Mouse (Mus musculus) testis, postnatal 10 days (tissue): Measurements from ENCODE around the gene Ppard.

Experiments
- DNase-seq: peaks from one replicate; pipeline ENCODE4 v3.0.0; 2021; ENCODE audit warnings: low spot score

The Ppard gene

GRCm38 (mm10) chr17:28256651-28257328 is 24.3 kb downstream of the Ppard start:
- no peak for DNase-seq

- no peak for DNase-seq
Measured at GRCm38 (mm10) chr17:28258325-28258724, 25.8 kb downstream of the Ppard start.

GRCm38 (mm10) chr17:28259890-28260542 is 27.5 kb downstream of the Ppard start:
- no peak for DNase-seq

- no peak for DNase-seq
Measured at GRCm38 (mm10) chr17:28260543-28260909, 28.0 kb downstream of the Ppard start.

- DNase-seq, result no peak
Measured at GRCm38 (mm10) chr17:28261795-28262194, 29.3 kb downstream of the Ppard start.

- no peak for DNase-seq
Measured at GRCm38 (mm10) chr17:28263181-28263894, 30.8 kb downstream of the Ppard start.

- no peak for DNase-seq
Measured at GRCm38 (mm10) chr17:28267251-28267650, 34.8 kb downstream of the Ppard start.

- DNase-seq, result no peak
Measured at GRCm38 (mm10) chr17:28270165-28270564, 37.7 kb downstream of the Ppard start.

- no peak for DNase-seq
Measured at GRCm38 (mm10) chr17:28271537-28272266, 39.2 kb downstream of the Ppard start.

GRCm38 (mm10) chr17:28272281-28272680 is 39.8 kb downstream of the Ppard start:
- no peak for DNase-seq

- DNase-seq, result no peak
Measured at GRCm38 (mm10) chr17:28272837-28273236, 40.3 kb downstream of the Ppard start.

- no peak for DNase-seq
Measured at GRCm38 (mm10) chr17:28274739-28275138, 42.2 kb downstream of the Ppard start.

- no peak for DNase-seq
Measured at GRCm38 (mm10) chr17:28277226-28277625, 44.7 kb downstream of the Ppard start.

- DNase-seq, result no peak
Measured at GRCm38 (mm10) chr17:28277721-28278120, 45.2 kb downstream of the Ppard start.

GRCm38 (mm10) chr17:28278156-28278555 is 45.7 kb downstream of the Ppard start:
- no peak for DNase-seq

- no peak for DNase-seq
Measured at GRCm38 (mm10) chr17:28279236-28279635, 46.7 kb downstream of the Ppard start.

GRCm38 (mm10) chr17:28279780-28280422 is 47.4 kb downstream of the Ppard start:
- no peak for DNase-seq

GRCm38 (mm10) chr17:28280423-28280800 is 47.9 kb downstream of the Ppard start:
- DNase-seq, result no peak

- DNase-seq, result no peak
Measured at GRCm38 (mm10) chr17:28280831-28281377, 48.4 kb downstream of the Ppard start.

- DNase-seq, result no peak
Measured at GRCm38 (mm10) chr17:28281866-28282441, 49.5 kb downstream of the Ppard start.

- DNase-seq, result no peak
Measured at GRCm38 (mm10) chr17:28283199-28283598, 50.7 kb downstream of the Ppard start.
